Comparison of ENCODE assay signal across 11 mouse cellular contexts in the genomic region with DNA sequence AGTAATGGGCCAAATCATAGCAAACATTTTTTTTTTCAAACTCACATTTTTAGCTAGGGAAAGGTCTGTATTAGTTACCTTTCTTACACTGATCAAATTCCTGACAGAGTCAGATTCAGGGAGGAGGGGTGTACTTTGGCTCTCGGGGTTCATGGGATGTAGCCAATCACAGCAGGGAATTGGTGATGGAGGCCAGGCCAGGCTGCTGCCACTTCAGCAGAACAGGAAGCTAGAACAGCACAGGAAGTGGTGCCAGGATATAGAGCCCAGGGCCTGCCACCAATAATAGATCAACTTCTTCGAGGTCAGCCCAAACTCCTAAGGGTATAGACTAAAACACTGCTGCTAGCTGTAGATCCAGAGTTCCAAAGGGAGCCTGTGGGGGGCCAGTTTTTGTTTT.
A peak's percentile ranks its signal among the peaks of the same experiment; 100 is the strongest.
DNase-seq lines count a peak whose midpoint lies in the region; ATAC-seq lines count a peak whose summit lies in the region.
"Had no signal": no experiment of that assay in that cellular context is flagged by ENCODE, and none has a peak within 500 bp of the region (broad histone marks: within the 10 kb centered on the region; RNA-seq: fewer than 3 reads in every experiment).

No protein-coding gene starts in this region.

- H3K36me3 ChIP-seq in embryonic facial prominence, embryonic 14.5 days (ENCODE audit: control insufficient read depth, insufficient read depth, low read length) = no peaks in the 10 kb centered on the region
- H3K36me3 ChIP-seq: lung, embryonic 15.5 days had no signal

- no peak overlapping the region for H3K4me2 ChIP-seq in embryonic facial prominence, embryonic 14.5 days (ENCODE audit: low read depth, low read length)
- H3K4me2 ChIP-seq: lung, embryonic 15.5 days had no signal

- DNase-seq in heart, adult 11 months = peak; percentile 61
- DNase-seq in heart, postnatal 10 days = no peak
- DNase-seq in cerebellum, adult 18-20 months = peak; percentile 65 to 66
- no peak for DNase-seq in embryonic facial prominence, embryonic 14.5 days (ENCODE audit: low spot score)
- no peak for DNase-seq in right cerebral cortex, postnatal 10 days (ENCODE audit: low spot score in 2 of 2)
- no peak for DNase-seq in adrenal gland, adult (ENCODE audit: inconsistent age in 2 of 2, low spot score in 1 of 2)
- DNase-seq in ovary, postnatal 10 days (ENCODE audit: low spot score) = no peak
- DNase-seq: forebrain, postnatal 0 days; kidney, postnatal 36 days had no signal

- WGBS in embryonic facial prominence, embryonic 14.5 days = 47% methylated on average over 2 of the region's 2 CpGs

- intact Hi-C loops in heart, postnatal 10 days (cut with DNase I) = no loop called here

- H3K9me3 ChIP-seq in embryonic facial prominence, embryonic 14.5 days (ENCODE audit: control insufficient read depth, low read length) = no peaks in the 10 kb centered on the region
- H3K9me3 ChIP-seq: lung, embryonic 15.5 days had no signal

- no peaks in the 10 kb centered on the region for H3K27me3 ChIP-seq in embryonic facial prominence, embryonic 14.5 days (replicated peaks; ENCODE audit: control insufficient read depth, insufficient read depth, low read length)
- H3K27me3 ChIP-seq: lung, embryonic 15.5 days had no signal

- peak; percentile 23; the same call in 1 of the 2 replicates for ATAC-seq in embryonic facial prominence, embryonic 14.5 days (ENCODE audit: low read depth)
- peak; percentile 53; the same call in 1 of the 2 replicates for ATAC-seq in neutrophil, adult 5-6 weeks (ENCODE audit: extremely low read depth, insufficient number of reproducible peaks, low FRiP score, poor library complexity, severe bottlenecking)
- ATAC-seq: forebrain, postnatal 0 days had no signal

- H3K9ac ChIP-seq in embryonic facial prominence, embryonic 14.5 days (ENCODE audit: low read depth, low read length) = no peak overlapping the region
- H3K9ac ChIP-seq: forebrain, postnatal 0 days; lung, embryonic 15.5 days had no signal

- H3K4me3 ChIP-seq in embryonic facial prominence, embryonic 14.5 days (ENCODE audit: low read depth, low read length) = no peak overlapping the region
- H3K4me3 ChIP-seq: lung, embryonic 15.5 days had no signal

- peaks cover 18% of the 10 kb centered on the region; the same call in 1 of the 2 replicates for H3K4me1 ChIP-seq in embryonic facial prominence, embryonic 14.5 days (ENCODE audit: control insufficient read depth, insufficient read depth, low read length)
- H3K4me1 ChIP-seq: lung, embryonic 15.5 days had no signal

- H3K27ac ChIP-seq in embryonic facial prominence, embryonic 14.5 days (replicated peaks; ENCODE audit: low read depth, low read length) = peak overlapping the region; percentile 16; the same call in 1 of the 2 replicates
- H3K27ac ChIP-seq: lung, embryonic 15.5 days had no signal

Comparison
In these comparisons a context has a peak if more than half of its experiments do, and no peak if none do; other contexts are left out.
1. DNase-seq: peak in heart, adult 11 months (single experiment) and cerebellum, adult 18-20 months (2 of 2); none in heart, postnatal 10 days (0 of 2), embryonic facial prominence, embryonic 14.5 days (single experiment), right cerebral cortex, postnatal 10 days (0 of 2), adrenal gland, adult (0 of 2) and ovary, postnatal 10 days (single experiment).